Mouse (Mus musculus): Measurements from ENCODE around the gene Plppr1.

The Plppr1 gene

GRCm38 (mm10) chr4:49059021-49059401, at the start of gene Plppr1:
Gene Plppr1 (plus strand): TSS chr4:49059273.
- under 1% methylated on average over 21 of the region's 21 CpGs for WGBS

- WGBS = 86% methylated on average over 1 of the region's 1 CpGs
Observed at GRCm38 (mm10) chr4:49023221-49023620, 35.9 kb upstream of the Plppr1 start.

GRCm38 (mm10) chr4:49038311-49038710, 20.8 kb upstream of the Plppr1 start:
- WGBS = 58% methylated on average over 4 of the region's 4 CpGs

- 89% methylated on average over 3 of the region's 3 CpGs for WGBS
Observed at GRCm38 (mm10) chr4:49039854-49040253, 19.2 kb upstream of the Plppr1 start.

GRCm38 (mm10) chr4:49041655-49042054, 17.4 kb upstream of the Plppr1 start:
- 58% methylated on average over 1 of the region's 1 CpGs for WGBS

- WGBS = 89% methylated on average over 1 of the region's 1 CpGs
Observed at GRCm38 (mm10) chr4:49050628-49051027, 8.4 kb upstream of the Plppr1 start.

GRCm38 (mm10) chr4:49057916-49058315, 1.2 kb upstream of the Plppr1 start:
- WGBS = 68% methylated on average over 2 of the region's 2 CpGs

- 31% methylated on average over 7 of the region's 7 CpGs for WGBS
Observed at GRCm38 (mm10) chr4:49058557-49058956, 516 bp upstream of the Plppr1 start.

GRCm38 (mm10) chr4:49059402-49060381, 619 bp downstream of the Plppr1 start:
- WGBS = under 1% methylated on average over 62 of the region's 62 CpGs

GRCm38 (mm10) chr4:49069471-49069870, 10.4 kb downstream of the Plppr1 start:
- WGBS = 67% methylated on average over 4 of the region's 4 CpGs

GRCm38 (mm10) chr4:49072886-49073285, 13.8 kb downstream of the Plppr1 start:
- 33% methylated on average over 4 of the region's 4 CpGs for WGBS

GRCm38 (mm10) chr4:49075881-49076280, 16.8 kb downstream of the Plppr1 start:
- 58% methylated on average over 2 of the region's 2 CpGs for WGBS

GRCm38 (mm10) chr4:49079399-49079798, 20.3 kb downstream of the Plppr1 start:
- WGBS = 54% methylated on average over 1 of the region's 1 CpGs

GRCm38 (mm10) chr4:49088205-49088604, 29.1 kb downstream of the Plppr1 start:
- WGBS = 40% methylated on average over 3 of the region's 3 CpGs

- WGBS = 91% methylated on average over 1 of the region's 1 CpGs
Observed at GRCm38 (mm10) chr4:49090461-49090860, 31.4 kb downstream of the Plppr1 start.

GRCm38 (mm10) chr4:49099448-49099847, 40.4 kb downstream of the Plppr1 start:
- WGBS = 74% methylated on average over 2 of the region's 2 CpGs

- 57% methylated on average over 7 of the region's 7 CpGs for WGBS
Observed at GRCm38 (mm10) chr4:49101934-49102768, 43.1 kb downstream of the Plppr1 start.

GRCm38 (mm10) chr4:49102769-49103193, 43.7 kb downstream of the Plppr1 start:
- 94% methylated on average over 4 of the region's 4 CpGs for WGBS

GRCm38 (mm10) chr4:49104860-49105259, 45.8 kb downstream of the Plppr1 start:
- WGBS = 94% methylated on average over 8 of the region's 8 CpGs

- 69% methylated on average over 4 of the region's 4 CpGs for WGBS
Observed at GRCm38 (mm10) chr4:49107895-49108294, 48.8 kb downstream of the Plppr1 start.

GRCm38 (mm10) chr4:49108371-49108770, 49.3 kb downstream of the Plppr1 start:
- WGBS = 43% methylated on average over 8 of the region's 8 CpGs

- 55% methylated on average over 5 of the region's 5 CpGs for WGBS
Observed at GRCm38 (mm10) chr4:49109989-49110388, 50.9 kb downstream of the Plppr1 start.

All from cerebral cortex, adult 2 months (tissue).